Mouse (Mus musculus): Measurements from ENCODE around the gene Fam228a.

GRCm38 (mm10) chr12:4689341-4689740 lies 48.9 kb downstream of the Fam228a start:
- no peak for TF ChIP-seq CTCF (IDR thresholded peaks at IDR 0.05; ENCODE audit: extremely low read depth, insufficient read length, insufficient replicate concordance, low read depth, low read length)
- no peak for TF ChIP-seq POLR2A (IDR thresholded peaks at IDR 0.05; ENCODE audit: low read depth, low read length)

Measured in small intestine, adult 2 months (tissue).